25 mouse cellular contexts compared by ENCODE assay signal in the genomic region with DNA sequence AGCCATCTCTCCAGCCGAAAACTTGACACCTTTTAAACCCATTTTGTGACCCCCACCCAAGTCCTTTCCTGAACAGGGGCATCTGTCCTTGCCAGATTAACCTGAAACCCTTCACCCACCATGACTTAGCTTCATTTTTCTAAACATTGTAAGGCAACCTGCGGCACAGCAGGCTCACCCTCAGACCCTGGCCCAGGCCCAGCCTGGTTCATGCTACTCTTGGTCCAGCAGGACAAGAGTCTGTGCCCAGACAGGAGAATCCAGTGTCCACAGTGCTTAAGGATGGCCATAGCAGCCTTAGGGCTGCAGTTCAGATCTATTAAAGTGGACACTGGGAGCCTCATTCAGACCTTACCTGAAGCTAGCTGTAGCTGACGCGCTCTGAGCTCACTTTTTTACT.
"Had no signal": no experiment of that assay in that cellular context is flagged by ENCODE, and none has a peak within 500 bp of the region (broad histone marks: within the 10 kb centered on the region; RNA-seq: fewer than 3 reads in every experiment).

No protein-coding gene starts in this region.

- H3K4me3 ChIP-seq: embryonic facial prominence, embryonic 10.5 days; embryonic facial prominence, embryonic 12.5 days; embryonic facial prominence, embryonic 13.5 days; embryonic facial prominence, embryonic 15.5 days; erythroblast, embryonic 14.5 days; forebrain, embryonic 10.5 days; forebrain, embryonic 12.5 days; forebrain, embryonic 13.5 days; forebrain, embryonic 15.5 days; gastrocnemius, adult 2 months; heart, adult 2 months; heart, embryonic 10.5 days had no signal

- H3K27ac ChIP-seq: embryonic facial prominence, embryonic 10.5 days; embryonic facial prominence, embryonic 12.5 days; embryonic facial prominence, embryonic 13.5 days; embryonic facial prominence, embryonic 15.5 days; forebrain, embryonic 10.5 days; forebrain, embryonic 12.5 days; forebrain, embryonic 13.5 days; forebrain, embryonic 15.5 days; gastrocnemius, adult 2 months; heart, adult 2 months; heart, embryonic 10.5 days had no signal

- H3K4me1 ChIP-seq: embryonic facial prominence, embryonic 15.5 days; forebrain, embryonic 10.5 days; forebrain, embryonic 12.5 days; forebrain, embryonic 13.5 days; forebrain, embryonic 15.5 days had no signal

- DNase-seq: cerebellum, adult 9-10 months; cerebellum, postnatal 25 days; cerebellum, postnatal 36 days; embryo, embryonic 11 days; forebrain, postnatal 0 days; gastrocnemius, adult 2 months; gastrocnemius, postnatal 10 days; gastrocnemius, postnatal 14 days; gastrocnemius, postnatal 25 days; gastrocnemius, postnatal 36 days; heart, adult 11 months; heart, adult 18-20 months; heart, adult 2 months had no signal

- ATAC-seq: forebrain, embryonic 13.5 days; forebrain, embryonic 14.5 days; forebrain, embryonic 15.5 days; forebrain, embryonic 16.5 days; forebrain, postnatal 0 days had no signal
